ENCODE assay signal across 8 mouse cellular contexts in genomic region chr13:49187288-49188218, GRCm38 (mm10). TPM values are rescaled to one million over a fixed set of nuclear protein-coding genes. Genes with fewer than 3 reads are reported as not detected.
DNase-seq lines count a peak whose midpoint lies in the region; ATAC-seq lines count a peak whose summit lies in the region.

Ninj1 (plus strand) TSS chr13:49187485.

- peak; percentile 91 for ATAC-seq in inflammation-experienced regulatory T-cells, adult 6 months

- H3K4me1 ChIP-seq in midbrain, embryonic 10.5 days = peaks cover 48% of the 10 kb centered on the region

- peaks cover 53% of the 10 kb centered on the region for H3K27me3 ChIP-seq in midbrain, embryonic 10.5 days (ENCODE audit: low read depth, poor library complexity, severe bottlenecking)

- DNase-seq in adrenal gland, adult 18-20 months (ENCODE audit: low spot score in 2 of 2) = peak; percentile 80 to 84
- peak; percentile 79 for DNase-seq in embryo, embryonic 10 days (ENCODE audit: low spot score)
- DNase-seq in gastrocnemius, postnatal 14 days = peak; percentile 91
- peak; percentile 78 to 84 for DNase-seq in left cerebral cortex, postnatal 36 days (ENCODE audit: low spot score in 2 of 2)
- peak; percentile 79 for DNase-seq in midbrain, embryonic 10.5 days (ENCODE audit: low spot score)
- peak; percentile 69 to 77 for DNase-seq in right cerebral cortex, postnatal 36 days (ENCODE audit: low spot score in 2 of 2)
- peak; percentile 81 to 83 for DNase-seq in urinary bladder, postnatal 4 days (ENCODE audit: low spot score in 2 of 2)

- peak within 1 kb of the TSS; percentile 74 for H3K27ac ChIP-seq in midbrain, embryonic 10.5 days (replicated peaks)

- H3K4me3 ChIP-seq in midbrain, embryonic 10.5 days = peak within 1 kb of the TSS; percentile 70

- WGBS in midbrain, embryonic 10.5 days = 1% methylated on average over 81 of the region's 87 CpGs

- no peaks in the 10 kb centered on the region for H3K9me3 ChIP-seq in midbrain, embryonic 10.5 days (replicated peaks)

- no peaks in the 10 kb centered on the region for H3K36me3 ChIP-seq in midbrain, embryonic 10.5 days

- intact Hi-C loops in gastrocnemius, postnatal 14 days (cut with DNase I; ENCODE audit: low total_unique reads) = no loop called here
- intact Hi-C loops in left cerebral cortex, postnatal 36 days (cut with DNase I) = no loop called here

RNA-seq across cellular contexts. Expression of gene Ninj1, which starts in this region (rescaled TPM):
- total RNA-seq in adrenal gland, adult 18-20 months (2021) = 10 to 100 TPM; 60.6 to 78.3 TPM
- total RNA-seq in gastrocnemius, postnatal 14 days (2021) = 10 to 100 TPM; 12.4 to 16.8 TPM
- 10 to 100 TPM; 19.6 to 30.9 (median 29.4) TPM for polyA plus RNA-seq in inflammation-experienced regulatory T-cells, adult 6 months (2017; shearing (Covaris generic))
- total RNA-seq in left cerebral cortex, postnatal 36 days (2021) = 10 to 100 TPM; 18.6 to 23.9 TPM
- 23.1 and 24.3 TPM in 2 replicates for polyA plus RNA-seq in midbrain, embryonic 10.5 days (2016; fragmentation: Nextera tagmentation; extraction: Ambion mirVana)

Comparison
In these comparisons a context has a peak if more than half of its experiments do, and no peak if none do; other contexts are left out.
1. Peak in every context shown above with its lines: DNase-seq, ATAC-seq, H3K4me3 ChIP-seq and H3K27ac ChIP-seq.